Mouse (Mus musculus): ENCODE data around the gene Zp1.

- TF ChIP-seq TAL1 (IDR thresholded peaks at IDR 0.05; ENCODE audit: low read length) (no peak), GATA1 (IDR thresholded peaks at IDR 0.05; ENCODE audit: low read length) (no peak)
Observed at GRCm38 (mm10) chr19:10947219-10947618, 26.8 kb upstream of the Zp1 start.

Measured in erythroblast, embryonic 14.5 days (primary cell).